Mouse (Mus musculus) cerebellum, adult 2 months (tissue): Measurements from ENCODE around the gene Trmt1l.

ENCODE experiments used
- CTCF ChIP-seq: fragments of 200-500 bp; IDR thresholded peaks from 2 replicates; pipeline ENCODE4 v1.5.1; 2011; ENCODE audit warnings: low read depth, mild to moderate bottlenecking, control low read depth, low read length, moderate library complexity, borderline replicate concordance; ENCODE audit not compliant: insufficient read depth
- POLR2A ChIP-seq: fragments of 200-500 bp; IDR thresholded peaks from 2 replicates; pipeline ENCODE4 v1.6.1; 2011; ENCODE audit warnings: low read length, control low read depth, borderline replicate concordance; ENCODE audit not compliant: insufficient read depth

- no peak for TF ChIP-seq CTCF
- TF ChIP-seq POLR2A: no peak
These were observed 70.0 kb downstream of the Trmt1l start for GRCm38 (mm10) chr1:151498381-151498780.
